Mouse (Mus musculus) bone marrow, adult 2 months (tissue): ENCODE measurements around the gene Mrpl43. TPM values are rescaled to one million over a fixed set of nuclear protein-coding genes. Genes with fewer than 3 reads are reported as not detected.

Experiments
- H3K27ac ChIP-seq: fragments of 200-500 bp; 2 replicates; pipeline ENCODE4 v1.5.1; 2012; ENCODE audit warnings: low read depth, mild to moderate bottlenecking, control low read depth, inconsistent platforms, low read length; ENCODE audit not compliant: control insufficient read depth, poor library complexity, insufficient read depth
- H3K4me1 ChIP-seq: fragments of 200-500 bp; 2 replicates; pipeline ENCODE4 v1.6.1; 2011; ENCODE audit warnings: low read length; ENCODE audit not compliant: control insufficient read depth, insufficient read depth
- H3K4me3 ChIP-seq: fragments of 200-500 bp; replicated peaks from 2 replicates; pipeline ENCODE3; 2011; ENCODE audit warnings: mild to moderate bottlenecking, low read depth, low read length, control low read depth; ENCODE audit not compliant: control insufficient read depth
- CTCF ChIP-seq: fragments of 200-500 bp; IDR thresholded peaks from 2 replicates; pipeline ENCODE4 v1.5.1; 2011; ENCODE audit warnings: low read length, control low read depth; ENCODE audit not compliant: control insufficient read depth, insufficient read depth
- POLR2A ChIP-seq: fragments of 200-500 bp; IDR thresholded peaks from 2 replicates; pipeline ENCODE4 v1.6.1; 2011; ENCODE audit warnings: low read depth, mild to moderate bottlenecking, control low read depth, low read length, borderline replicate concordance; ENCODE audit not compliant: control insufficient read depth
- WGBS: fragments of 180-500 bp; shearing (Covaris S2); methylation state at CpG from one replicate; pipeline ENCODE4 v1.1.7; 2018; 5-methylcytosine and 5-hydroxymethylcytosine counted together
- polyA plus RNA-seq: library from polyadenylated mRNA; stranded (reverse); fragments of >200 nt; gene quantifications from 2 replicates; pipeline ENCODE4 v1.2.4, GENCODE M21; 2011; ENCODE audit warnings: low replicate concordance; ENCODE audit not compliant: missing spikeins, insufficient read depth, insufficient read length

Mrpl43 gene
- polyA plus RNA-seq, 1 experiment, result 23.9 TPM

GRCm38 (mm10) chr19:45030746-45031693 lies 24.8 kb upstream of the Mrpl43 start:
- Histone ChIP-seq H3K27ac (no peak overlapping the region), H3K4me1 (no peaks in the 10 kb centered on the region), H3K4me3 (peak overlapping the region; percentile 14)
- TF ChIP-seq CTCF (peak; percentile 77), POLR2A (no peak)
- WGBS, result 40% methylated on average over 20 of the region's 20 CpGs

DNA sequence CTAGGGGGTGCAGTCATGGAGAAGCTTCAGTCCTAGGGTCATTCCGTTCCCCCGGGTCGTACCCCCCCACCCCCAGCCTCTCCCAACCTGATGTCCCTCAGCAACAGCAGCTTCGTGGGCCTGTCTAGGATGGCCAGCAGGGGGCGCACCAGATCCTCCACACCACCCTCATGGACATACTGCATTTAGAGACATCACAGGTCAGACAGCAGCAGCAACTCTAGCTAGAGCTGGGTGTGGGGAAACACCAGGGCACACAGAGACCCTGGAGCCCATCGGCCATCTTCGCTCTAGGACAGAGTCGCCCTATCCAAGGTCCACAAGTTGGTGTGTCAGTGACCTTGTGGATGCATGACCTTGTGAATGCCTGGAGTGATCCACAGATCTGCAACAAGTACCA lies 23.9 kb upstream of the Mrpl43 start:
- Histone ChIP-seq H3K27ac (no peak overlapping the region), H3K4me3 (no peak overlapping the region), H3K4me1 (no peaks in the 10 kb centered on the region)
- TF ChIP-seq POLR2A (no peak), CTCF (peak; percentile 89)
- WGBS, result 23% methylated on average over 8 of the region's 8 CpGs

DNA sequence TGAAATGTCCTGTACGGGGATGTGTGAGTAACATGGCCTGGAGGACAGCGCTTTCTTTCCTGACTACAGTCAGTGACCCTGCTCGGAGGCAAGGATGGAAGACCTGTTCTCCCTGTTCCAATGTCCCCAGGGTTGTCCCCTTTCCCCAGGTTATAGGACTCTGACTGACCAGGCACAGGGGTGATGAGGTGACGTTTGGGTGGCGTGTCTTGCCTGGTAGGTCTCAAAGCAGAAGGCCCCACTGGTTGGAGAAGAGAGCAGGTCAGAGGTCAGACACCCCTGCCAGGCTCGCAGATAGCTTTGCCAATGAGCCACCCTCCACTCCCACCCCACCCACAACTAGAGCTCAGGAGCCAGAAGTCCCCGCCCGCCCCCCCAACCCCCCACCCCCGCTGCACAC lies 23.3 kb upstream of the Mrpl43 start:
- WGBS, result 67% methylated on average over 9 of the region's 9 CpGs

DNA sequence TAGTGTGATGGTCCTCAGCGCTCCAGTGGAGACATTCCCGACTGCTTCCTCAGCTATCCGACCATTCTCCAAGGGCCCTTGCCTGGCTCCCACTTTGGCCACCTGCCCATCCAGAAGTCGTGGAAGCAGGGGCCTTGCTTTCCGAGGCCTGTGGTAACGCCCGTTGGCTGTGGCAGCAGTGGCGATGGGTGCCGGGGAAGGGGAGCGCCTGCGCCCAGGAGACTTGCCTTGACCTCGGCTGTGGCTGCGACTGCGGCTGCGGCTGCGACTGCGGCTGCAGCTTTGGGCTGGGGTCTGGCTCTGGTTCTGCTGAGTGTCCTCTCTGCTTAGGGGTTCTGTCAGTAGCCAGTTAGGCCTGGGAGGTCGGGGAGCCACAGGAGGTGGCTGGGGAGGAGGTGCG lies 22.5 kb upstream of the Mrpl43 start:
- WGBS, result 83% methylated on average over 19 of the region's 19 CpGs
- no peak overlapping the region for H3K4me3 ChIP-seq
- no peaks in the 10 kb centered on the region for H3K4me1 ChIP-seq
- TF ChIP-seq CTCF, result no peak
- TF ChIP-seq POLR2A, result no peak
- no peak overlapping the region for H3K27ac ChIP-seq

More for the DNA sequence above, 23.3 kb upstream of the Mrpl43 start:
- Histone ChIP-seq H3K4me3 (no peak overlapping the region), H3K4me1 (no peaks in the 10 kb centered on the region), H3K27ac (no peak overlapping the region)
- TF ChIP-seq POLR2A (no peak), CTCF (no peak)

DNA sequence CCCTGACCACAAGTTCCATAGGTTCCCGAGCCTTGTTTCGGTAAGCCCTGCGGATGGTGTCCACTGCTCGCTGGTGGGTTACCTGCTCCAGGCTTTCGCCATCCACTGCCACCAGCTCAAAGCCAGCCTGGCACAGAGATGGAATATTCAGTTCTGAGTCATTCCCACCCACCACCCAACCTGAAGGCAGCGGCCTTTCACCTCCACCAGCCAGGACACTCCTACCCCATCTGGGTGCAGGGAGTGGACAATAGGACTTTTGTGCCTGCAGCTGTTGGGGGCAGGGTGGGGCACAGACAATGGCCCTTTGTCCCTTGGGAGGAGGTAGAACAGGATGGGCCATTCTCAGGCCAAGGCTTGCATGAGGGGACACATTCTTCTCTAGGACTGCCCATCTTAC lies 21.6 kb upstream of the Mrpl43 start:
- WGBS, result 89% methylated on average over 6 of the region's 6 CpGs

GRCm38 (mm10) chr19:45026958-45027670 lies 20.9 kb upstream of the Mrpl43 start:
- Histone ChIP-seq H3K4me1 (no peaks in the 10 kb centered on the region), H3K4me3 (no peak overlapping the region), H3K27ac (no peak overlapping the region)
- TF ChIP-seq POLR2A, result no peak
- no peak for TF ChIP-seq CTCF
- 79% methylated on average over 6 of the region's 6 CpGs for WGBS

More for the DNA sequence above, 21.6 kb upstream of the Mrpl43 start:
- Histone ChIP-seq H3K4me3 (no peak overlapping the region), H3K4me1 (no peaks in the 10 kb centered on the region), H3K27ac (no peak overlapping the region)
- no peak for TF ChIP-seq CTCF

- no peak overlapping the region for H3K4me3 ChIP-seq
- 93% methylated on average over 37 of the region's 37 CpGs for WGBS
- H3K4me1 ChIP-seq, result no peaks in the 10 kb centered on the region
- no peak for TF ChIP-seq CTCF
- no peak for TF ChIP-seq POLR2A
- no peak overlapping the region for H3K27ac ChIP-seq
These were observed 19.8 kb upstream of the Mrpl43 start for GRCm38 (mm10) chr19:45025937-45026568.

DNA sequence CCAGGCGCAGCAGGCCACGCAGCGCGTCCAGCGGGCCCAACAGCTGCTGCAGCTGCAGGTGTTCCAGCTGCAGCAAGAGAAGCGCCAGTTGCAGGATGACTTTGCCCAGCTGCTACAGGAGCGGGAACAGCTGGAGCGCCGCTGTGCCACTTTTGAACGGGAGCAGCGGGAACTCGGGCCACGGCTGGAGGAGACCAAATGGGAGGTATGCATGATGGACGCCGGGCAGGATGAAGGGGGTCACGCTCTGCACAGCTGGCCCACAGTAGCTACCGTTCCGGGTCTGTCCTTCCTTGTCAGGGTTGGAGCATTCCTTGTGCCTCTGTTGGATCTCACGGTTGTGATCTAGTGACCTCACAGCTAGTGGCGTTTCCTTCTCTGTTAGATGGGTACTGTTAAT lies 18.5 kb upstream of the Mrpl43 start:
- H3K4me3 ChIP-seq, result no peak overlapping the region
- no peaks in the 10 kb centered on the region for H3K4me1 ChIP-seq
- H3K27ac ChIP-seq, result no peak overlapping the region
- TF ChIP-seq CTCF (no peak), POLR2A (no peak)
- 91% methylated on average over 20 of the region's 20 CpGs for WGBS
